Mouse (Mus musculus): ENCODE data around the gene Ifi207. TPM values are rescaled to one million over a fixed set of nuclear protein-coding genes. Genes with fewer than 3 reads are reported as not detected.

Gene Ifi207
- polyA plus RNA-seq, 1 experiment from 2014 or later, result 0.39 TPM

Other genes with a start within 250 kb of the Ifi207 start
- not detected in 2 replicates for gene Ifi214, start 205.8 kb downstream of the Ifi207 start, polyA plus RNA-seq (2015; fragmentation: Nextera tagmentation; extraction: Ambion mirVana)
- not detected in 2 replicates for gene Ifi213, start 142.5 kb downstream of the Ifi207 start, polyA plus RNA-seq (2015; fragmentation: Nextera tagmentation; extraction: Ambion mirVana)
- gene Ifi209, start 110.8 kb downstream of the Ifi207 start, polyA plus RNA-seq (2015; fragmentation: Nextera tagmentation; extraction: Ambion mirVana), result not detected in 2 replicates
- not detected in 2 replicates for gene Ifi208, start 68.1 kb downstream of the Ifi207 start, polyA plus RNA-seq (2015; fragmentation: Nextera tagmentation; extraction: Ambion mirVana)
- 0.88 and 1.0 TPM in 2 replicates for gene Ifi204, start 25.2 kb upstream of the Ifi207 start, polyA plus RNA-seq (2015; fragmentation: Nextera tagmentation; extraction: Ambion mirVana)
- gene Ifi211, start 171.3 kb upstream of the Ifi207 start, polyA plus RNA-seq (2015; fragmentation: Nextera tagmentation; extraction: Ambion mirVana), result 0.40 and 0.52 TPM in 2 replicates
- gene Mndal, start 200.7 kb upstream of the Ifi207 start, polyA plus RNA-seq (2015; fragmentation: Nextera tagmentation; extraction: Ambion mirVana), result 1.0 and 1.3 TPM in 2 replicates
- 0.40 and 0.65 TPM in 2 replicates for gene Ifi203, start 200.9 kb upstream of the Ifi207 start, polyA plus RNA-seq (2015; fragmentation: Nextera tagmentation; extraction: Ambion mirVana)
- not detected in 2 replicates for gene Ifi202b, start 241.0 kb upstream of the Ifi207 start, polyA plus RNA-seq (2015; fragmentation: Nextera tagmentation; extraction: Ambion mirVana)